Mouse (Mus musculus) lung, embryonic 14.5 days (tissue): ENCODE results near the gene Tada2a. TPM values are rescaled to one million over a fixed set of nuclear protein-coding genes. Genes with fewer than 3 reads are reported as not detected.

Source experiments
- ATAC-seq: fragments of 200-750 bp; cut with Nextera tagmentation; 2 replicates; pipeline ENCODE4 v1.8.0; 2017; ENCODE audit warnings: mild to moderate bottlenecking, moderate TSS enrichment, moderate library complexity; ENCODE audit not compliant: insufficient read depth
- DNase-seq: peaks from one replicate; pipeline ENCODE4 v3.0.0-alpha.2; 2015
- H3K27ac ChIP-seq: fragments of 300-500 bp; sonication (generic); 2 replicates; pipeline ENCODE4 v1.5.1; 2014; ENCODE audit warnings: low read depth, mild to moderate bottlenecking, moderate library complexity
- H3K27me3 ChIP-seq: fragments of 300-500 bp; sonication (generic); 2 replicates; pipeline ENCODE4 v1.6.1; 2014; ENCODE audit warnings: low read length, control low read depth; ENCODE audit not compliant: insufficient read depth
- H3K36me3 ChIP-seq: fragments of 300-500 bp; sonication (generic); 2 replicates; pipeline ENCODE4 v1.6.1; 2014; ENCODE audit warnings: control low read depth; ENCODE audit not compliant: insufficient read depth
- H3K4me1 ChIP-seq: fragments of 300-500 bp; sonication (generic); 2 replicates; pipeline ENCODE4 v1.6.1; 2014; ENCODE audit warnings: antibody characterized with exemption, control low read depth; ENCODE audit not compliant: insufficient read depth
- H3K4me2 ChIP-seq: fragments of 300-500 bp; sonication (generic); 2 replicates; pipeline ENCODE4 v1.6.1; 2014; ENCODE audit warnings: mild to moderate bottlenecking
- H3K4me3 ChIP-seq: fragments of 300-500 bp; sonication (generic); 2 replicates; pipeline ENCODE4 v1.5.1; 2014; ENCODE audit warnings: low read depth, low read length
- H3K9ac ChIP-seq: fragments of 300-500 bp; sonication (generic); 2 replicates; pipeline ENCODE4 v1.6.1; 2014
- H3K9me3 ChIP-seq: fragments of 300-500 bp; sonication (generic); 2 replicates; pipeline ENCODE4 v1.6.1; 2016; ENCODE audit warnings: low read depth, low read length, control low read depth
- CTCF ChIP-seq: IDR thresholded peaks from 2 replicates; pipeline ENCODE4 v1.5.1; 2016; ENCODE audit warnings: antibody characterized with exemption, low read depth
- WGBS: fragments of 180-500 bp; shearing (Covaris S2); extraction: QIAGEN DNeasy Blood & Tissue Kit; methylation state at CpG from one replicate; pipeline ENCODE4 v1.1.7; 2014; 5-methylcytosine and 5-hydroxymethylcytosine counted together
- polyA plus RNA-seq: library from polyadenylated mRNA; unstranded; fragments of >200 nt; fragmentation: Nextera tagmentation; extraction: Ambion mirVana; gene quantifications from 2 replicates; pipeline ENCODE4 v1.2.1, GENCODE M21; 2014

Tada2a gene
- polyA plus RNA-seq, 1 experiment from 2014 or later: 35.6 TPM

GRCm38 (mm10) chr11:84081901-84082300 lies 47.5 kb downstream of the Tada2a start:
- Histone ChIP-seq H3K9me3 (no peaks in the 10 kb centered on the region), H3K36me3 (peaks cover 53% of the 10 kb centered on the region), H3K27ac (no peak overlapping the region), H3K27me3 (no peaks in the 10 kb centered on the region), H3K4me3 (no peak overlapping the region), H3K9ac (no peak overlapping the region), H3K4me2 (no peak overlapping the region), H3K4me1 (no peaks in the 10 kb centered on the region)
- no peak for ATAC-seq
- no peak for DNase-seq
- TF ChIP-seq CTCF: no peak
- WGBS: 89% methylated on average over 5 of the region's 5 CpGs

- no peak overlapping the region for H3K9ac ChIP-seq
- no peak overlapping the region for H3K4me3 ChIP-seq
- peaks cover 40% of the 10 kb centered on the region for H3K36me3 ChIP-seq
- H3K27ac ChIP-seq: peak overlapping the region; percentile 60; the same call in 1 of the 2 replicates
- no peak for ATAC-seq
- WGBS: 77% methylated on average over 3 of the region's 3 CpGs
- no peaks in the 10 kb centered on the region for H3K9me3 ChIP-seq
- H3K27me3 ChIP-seq: no peaks in the 10 kb centered on the region
- H3K4me1 ChIP-seq: no peaks in the 10 kb centered on the region; the same call in 1 of the 2 replicates
- H3K4me2 ChIP-seq: no peak overlapping the region
- DNase-seq: no peak
- TF ChIP-seq CTCF: no peak
These were observed 49.1 kb downstream of the Tada2a start for GRCm38 (mm10) chr11:84080327-84080726.

GRCm38 (mm10) chr11:84079887-84080286 lies 49.5 kb downstream of the Tada2a start:
- Histone ChIP-seq H3K9ac (no peak overlapping the region), H3K36me3 (peaks cover 40% of the 10 kb centered on the region), H3K9me3 (no peaks in the 10 kb centered on the region), H3K4me1 (no peaks in the 10 kb centered on the region; the same call in 1 of the 2 replicates), H3K4me2 (0 out of 2 replicates have a peak overlapping the region, but pooled peaks have one; percentile 12), H3K4me3 (no peak overlapping the region), H3K27ac (peak overlapping the region; percentile 80), H3K27me3 (no peaks in the 10 kb centered on the region)
- DNase-seq: peak; percentile 58
- TF ChIP-seq CTCF: no peak
- 62% methylated on average over 4 of the region's 4 CpGs for WGBS
- peak; percentile 35; the same call in 1 of the 2 replicates for ATAC-seq

- Histone ChIP-seq H3K27me3 (no peaks in the 10 kb centered on the region), H3K36me3 (peaks cover 38% of the 10 kb centered on the region), H3K9ac (no peak overlapping the region), H3K4me1 (peaks cover 5% of the 10 kb centered on the region; the same call in 1 of the 2 replicates), H3K9me3 (no peaks in the 10 kb centered on the region), H3K4me3 (no peak overlapping the region), H3K27ac (peak overlapping the region; percentile 80), H3K4me2 (0 out of 2 replicates have a peak overlapping the region, but pooled peaks have one; percentile 12)
- TF ChIP-seq CTCF: no peak
- DNase-seq (no peak), ATAC-seq (0 out of 2 replicates have a peak, but pooled peaks have one; percentile 42)
- WGBS: 72% methylated on average over 11 of the region's 11 CpGs
These were observed 50.0 kb downstream of the Tada2a start for GRCm38 (mm10) chr11:84079361-84079760.

- H3K4me2 ChIP-seq: no peak overlapping the region
- H3K36me3 ChIP-seq: peaks cover 35% of the 10 kb centered on the region
- H3K4me1 ChIP-seq: peaks cover 12% of the 10 kb centered on the region; the same call in 1 of the 2 replicates
- no peak overlapping the region for H3K4me3 ChIP-seq
- WGBS: 82% methylated on average over 9 of the region's 9 CpGs
- no peaks in the 10 kb centered on the region for H3K9me3 ChIP-seq
- H3K9ac ChIP-seq: no peak overlapping the region
- TF ChIP-seq CTCF: no peak
- ATAC-seq (no peak), DNase-seq (no peak)
- no peaks in the 10 kb centered on the region for H3K27me3 ChIP-seq
- no peak overlapping the region for H3K27ac ChIP-seq
These were observed 50.8 kb downstream of the Tada2a start for GRCm38 (mm10) chr11:84078601-84079000.

- no peak overlapping the region for H3K9ac ChIP-seq
- no peak overlapping the region for H3K4me2 ChIP-seq
- WGBS: 37% methylated on average over 2 of the region's 2 CpGs
- H3K4me3 ChIP-seq: no peak overlapping the region
- H3K27ac ChIP-seq: no peak overlapping the region; the same call in 1 of the 2 replicates
- DNase-seq (peak; percentile 60), ATAC-seq (peak; percentile 41; the same call in 1 of the 2 replicates)
- no peaks in the 10 kb centered on the region for H3K9me3 ChIP-seq
- H3K36me3 ChIP-seq: peaks cover 24% of the 10 kb centered on the region
- no peaks in the 10 kb centered on the region for H3K27me3 ChIP-seq
- no peak for TF ChIP-seq CTCF
- H3K4me1 ChIP-seq: peaks cover 15% of the 10 kb centered on the region; the same call in 1 of the 2 replicates
These were observed 52.4 kb downstream of the Tada2a start for GRCm38 (mm10) chr11:84077008-84077407.

GRCm38 (mm10) chr11:84073816-84074764 lies 55.3 kb downstream of the Tada2a start:
- Histone ChIP-seq H3K36me3 (peaks cover 10% of the 10 kb centered on the region; the same call in 1 of the 2 replicates), H3K9ac (no peak overlapping the region), H3K4me3 (no peak overlapping the region), H3K4me2 (no peak overlapping the region), H3K27ac (no peak overlapping the region; the same call in 1 of the 2 replicates), H3K9me3 (no peaks in the 10 kb centered on the region), H3K27me3 (peaks cover 11% of the 10 kb centered on the region; the same call in 1 of the 2 replicates), H3K4me1 (peaks cover 15% of the 10 kb centered on the region; the same call in 1 of the 2 replicates)
- WGBS: 49% methylated on average over 7 of the region's 7 CpGs
- DNase-seq: peak; percentile 69
- ATAC-seq: no peak
- TF ChIP-seq CTCF: no peak
